ENCODE assay signal across 24 mouse cellular contexts in the genomic region with DNA sequence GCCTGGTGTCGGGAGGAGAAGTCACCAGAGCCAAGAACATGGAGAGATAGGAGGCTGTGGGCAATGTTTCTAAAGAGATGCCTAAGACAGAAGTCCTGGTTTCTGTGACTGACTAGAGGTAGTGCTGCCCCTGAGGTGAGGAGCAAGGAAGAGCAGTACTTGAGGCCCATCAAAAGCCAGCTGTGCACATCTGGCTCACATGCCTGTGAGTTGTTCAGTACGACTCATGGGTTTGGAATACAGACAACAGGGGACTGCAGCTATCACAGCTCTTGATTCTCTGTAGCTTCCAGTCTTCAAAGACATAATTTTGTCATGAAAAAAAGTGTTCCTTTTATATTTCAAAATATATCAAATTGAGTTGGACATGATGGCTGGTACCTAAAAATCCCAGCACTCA.
"Had no signal": no experiment of that assay in that cellular context is flagged by ENCODE, and none has a peak within 500 bp of the region (broad histone marks: within the 10 kb centered on the region; RNA-seq: fewer than 3 reads in every experiment).

No protein-coding gene starts in this region.

- H3K36me3 ChIP-seq: stomach, embryonic 15.5 days had no signal

- H3K27me3 ChIP-seq: kidney, embryonic 15.5 days; limb, embryonic 12.5 days; liver, embryonic 12.5 days; liver, embryonic 15.5 days; lung, embryonic 15.5 days; midbrain, embryonic 12.5 days; midbrain, embryonic 15.5 days; neural tube, embryonic 12.5 days; neural tube, embryonic 15.5 days; stomach, embryonic 15.5 days had no signal

- H3K9ac ChIP-seq: kidney, embryonic 15.5 days; limb, embryonic 12.5 days; liver, embryonic 12.5 days; liver, embryonic 15.5 days; lung, embryonic 15.5 days; midbrain, embryonic 12.5 days; midbrain, embryonic 15.5 days; neural tube, embryonic 12.5 days; neural tube, embryonic 15.5 days; stomach, embryonic 15.5 days had no signal

- H3K9me3 ChIP-seq: kidney, embryonic 15.5 days; limb, embryonic 12.5 days; liver, embryonic 12.5 days; liver, embryonic 15.5 days; lung, embryonic 15.5 days; midbrain, embryonic 12.5 days; midbrain, embryonic 15.5 days; neural tube, embryonic 12.5 days; neural tube, embryonic 15.5 days; stomach, embryonic 15.5 days had no signal

- ATAC-seq: liver, embryonic 12.5 days; midbrain, embryonic 15.5 days had no signal

- H3K27ac ChIP-seq: kidney, embryonic 15.5 days; left cerebral cortex, adult 2 months; limb, embryonic 12.5 days; liver, embryonic 12.5 days; liver, embryonic 15.5 days; macrophage; midbrain, embryonic 12.5 days; midbrain, embryonic 15.5 days; neural tube, embryonic 12.5 days; neural tube, embryonic 15.5 days; stomach, embryonic 15.5 days had no signal

- DNase-seq: kidney, adult 8-10 months; kidney, postnatal 10 days; kidney, postnatal 36 days; layer of hippocampus, postnatal 36 days; liver; lung, adult 18-20 months; lung, postnatal 14 days; retina, postnatal 1 day; right cerebral cortex, postnatal 25 days; spleen, adult 18-20 months; thymus, adult 2 months; thymus, postnatal 14 days had no signal

- H3K4me1 ChIP-seq: kidney, embryonic 15.5 days; liver, embryonic 15.5 days; midbrain, embryonic 12.5 days; midbrain, embryonic 15.5 days; neural tube, embryonic 15.5 days had no signal

- H3K4me3 ChIP-seq: kidney, embryonic 15.5 days; left cerebral cortex, adult 2 months; limb, embryonic 12.5 days; liver, embryonic 12.5 days; liver, embryonic 15.5 days; lung, embryonic 15.5 days; midbrain, embryonic 12.5 days; midbrain, embryonic 15.5 days; neural tube, embryonic 12.5 days; neural tube, embryonic 15.5 days; stomach, embryonic 15.5 days had no signal

- H3K4me2 ChIP-seq: kidney, embryonic 15.5 days; limb, embryonic 12.5 days; liver, embryonic 12.5 days; liver, embryonic 15.5 days; lung, embryonic 15.5 days; midbrain, embryonic 12.5 days; midbrain, embryonic 15.5 days; neural tube, embryonic 12.5 days; neural tube, embryonic 15.5 days; stomach, embryonic 15.5 days had no signal
